Mouse (Mus musculus): ENCODE results near the gene Wipi1. TPM values are rescaled to one million over a fixed set of nuclear protein-coding genes. Genes with fewer than 3 reads are reported as not detected.

The Wipi1 gene
- polyA plus RNA-seq, 1 experiment from 2014 or later = 43.2 TPM

Other genes starting within 250 kb of the Wipi1 start
- gene Gna13, start 249.1 kb downstream of the Wipi1 start, polyA plus RNA-seq (2015; fragmentation: Nextera tagmentation; extraction: Ambion mirVana) = 28.8 and 32.8 TPM in 2 replicates
- gene 9930022D16Rik, start 198.1 kb downstream of the Wipi1 start, polyA plus RNA-seq (2015; fragmentation: Nextera tagmentation; extraction: Ambion mirVana) = not detected in 2 replicates
- gene Amz2, start 186.0 kb downstream of the Wipi1 start, polyA plus RNA-seq (2015; fragmentation: Nextera tagmentation; extraction: Ambion mirVana) = 37.0 and 41.0 TPM in 2 replicates
- gene Arsg, start 138.6 kb downstream of the Wipi1 start, polyA plus RNA-seq (2015; fragmentation: Nextera tagmentation; extraction: Ambion mirVana) = 4.1 and 5.2 TPM in 2 replicates
- 13.1 and 13.3 TPM in 2 replicates for gene Slc16a6, start 138.4 kb downstream of the Wipi1 start, polyA plus RNA-seq (2015; fragmentation: Nextera tagmentation; extraction: Ambion mirVana)
- gene Prkar1a, start 37.4 kb upstream of the Wipi1 start, polyA plus RNA-seq (2015; fragmentation: Nextera tagmentation; extraction: Ambion mirVana) = 303 and 305 TPM in 2 replicates
- 2.2 and 2.4 TPM in 2 replicates for gene Fam20a, start 110.3 kb upstream of the Wipi1 start, polyA plus RNA-seq (2015; fragmentation: Nextera tagmentation; extraction: Ambion mirVana)
- gene 1700012B07Rik, start 216.1 kb upstream of the Wipi1 start, polyA plus RNA-seq (2015; fragmentation: Nextera tagmentation; extraction: Ambion mirVana) = not detected in 2 replicates

Measured in stomach, embryonic 16.5 days (tissue).